Comparison of ENCODE assay signal across 8 mouse cellular contexts in the genomic region with DNA sequence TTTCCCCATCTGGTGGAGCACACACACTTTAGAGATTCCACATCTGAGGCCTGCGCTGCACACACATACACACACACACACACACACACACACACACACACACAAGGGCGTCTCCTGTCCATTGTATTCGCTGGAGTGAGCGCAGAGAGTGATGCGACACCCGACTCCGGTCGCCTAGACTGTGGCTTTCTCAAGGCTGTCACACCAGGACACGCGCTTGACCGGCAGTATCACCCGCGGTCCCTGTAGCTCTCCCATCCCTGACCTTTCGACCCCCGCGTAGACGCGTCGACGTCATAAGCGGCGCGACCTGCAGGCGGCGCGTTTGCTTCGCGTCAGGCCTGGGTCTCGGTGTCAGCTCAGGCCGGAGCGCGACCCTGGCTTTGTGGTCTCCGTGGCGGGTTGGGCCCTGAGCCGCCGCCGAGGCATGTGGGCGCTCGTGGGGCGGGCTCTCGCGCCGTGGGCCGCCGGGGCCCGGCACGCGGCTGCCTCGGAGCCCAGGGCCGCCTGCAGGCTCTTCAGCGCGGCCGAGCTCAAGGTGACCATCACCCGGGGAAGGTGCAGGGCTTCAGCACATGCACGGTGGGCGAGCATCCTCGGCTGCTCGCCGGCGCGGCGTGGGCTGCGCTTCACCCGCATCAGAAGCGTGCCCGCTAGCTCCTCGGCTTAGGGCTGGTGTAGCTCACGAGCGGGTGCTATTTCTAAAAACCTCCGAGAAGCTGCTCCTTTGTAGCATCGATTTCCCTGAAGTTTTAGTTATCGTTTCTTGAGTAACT. TPM values are rescaled to one million over a fixed set of nuclear protein-coding genes. Genes with fewer than 3 reads are reported as not detected.
A peak's percentile ranks its signal among the peaks of the same experiment; 100 is the strongest.
DNase-seq lines count a peak whose midpoint lies in the region; ATAC-seq and TF ChIP-seq lines count a peak whose summit lies in the region.

TSS of gene Guf1 (plus strand) at position 296 of the 776 bp plus-strand sequence.

- peaks cover 9 to 11% of the 10 kb centered on the region in 2 experiments for H3K36me3 ChIP-seq in MEL (ENCODE audit: control insufficient read depth in 1 of 2, insufficient read depth in 2 of 2, low read length in 2 of 2)
- H3K36me3 ChIP-seq in lung, embryonic 16.5 days (ENCODE audit: control insufficient read depth, insufficient read depth, low read length): 0 out of 2 replicates have a peak, but pooled peaks cover 2% of the 10 kb centered on the region

- peak within 1 kb of the TSS; percentile 73 to 96 for H3K4me3 ChIP-seq in MEL (ENCODE audit: control insufficient read depth in 1 of 2, insufficient read depth in 1 of 2, low read depth in 2 of 2, low read length in 2 of 2)
- H3K4me3 ChIP-seq in cerebellum, adult 2 months (replicated peaks; ENCODE audit: insufficient read depth, low read depth, low read length): peak within 1 kb of the TSS; percentile 93
- peak within 1 kb of the TSS; percentile 97 for H3K4me3 ChIP-seq in lung, embryonic 16.5 days (ENCODE audit: low read length)

- WGBS in cerebellum, adult 2 months: 1% methylated on average over 72 of the region's 72 CpGs
- WGBS in lung, embryonic 16.5 days: under 1% methylated on average over 72 of the region's 72 CpGs

- peaks cover 9% of the 10 kb centered on the region for H3K79me2 ChIP-seq in MEL (ENCODE audit: control insufficient read depth, insufficient read depth, low read length, poor library complexity)

- H3K4me1 ChIP-seq in MEL (ENCODE audit: control insufficient read depth in 1 of 2, insufficient read depth in 2 of 2, low read length in 2 of 2): peaks cover 0 to 2% of the 10 kb centered on the region in 2 experiments; a peak in 1 of 4 replicates
- no peaks in the 10 kb centered on the region; the same call in none of the 2 replicates for H3K4me1 ChIP-seq in cerebellum, adult 2 months (ENCODE audit: control insufficient read depth, insufficient read depth, low read length)
- H3K4me1 ChIP-seq in lung, embryonic 16.5 days (replicated peaks; ENCODE audit: control insufficient read depth, insufficient read depth, low read length): peaks cover 2% of the 10 kb centered on the region

- TF ChIP-seq CTCF in MEL (IDR thresholded peaks at IDR 0.05 in 2 of 3, conservative IDR thresholded peaks at IDR 0.05 in 1 of 3; ENCODE audit: control insufficient read depth in 1 of 3, insufficient read depth in 1 of 3, low read depth in 2 of 3, low read length in 3 of 3, poor library complexity in 1 of 3, severe bottlenecking in 1 of 3): no peak
- TF ChIP-seq CTCF in cerebellum, adult 2 months (IDR thresholded peaks at IDR 0.05; ENCODE audit: borderline replicate concordance, insufficient read depth, low read depth, low read length): no peak; the same call in 1 of the 2 replicates

- peak; percentile 91 to 96 for ATAC-seq in hematopoietic stem cell, adult 5-6 weeks (replicated peaks in 1 of 2; ENCODE audit: insufficient read depth in 1 of 2, low FRiP score in 2 of 2, low TSS enrichment in 1 of 2, low read depth in 1 of 2, poor library complexity in 2 of 2, severe bottlenecking in 2 of 2)
- ATAC-seq in lung, embryonic 16.5 days (ENCODE audit: low read depth): peak; percentile 95

- peak within 1 kb of the TSS; percentile 41 for H3K27ac ChIP-seq in MEL (ENCODE audit: control insufficient read depth, low read depth, low read length)
- peak within 1 kb of the TSS; percentile 87 for H3K27ac ChIP-seq in cerebellum, adult 2 months (ENCODE audit: insufficient read depth, low read length)
- peak within 1 kb of the TSS; percentile 61; the same call in 1 of the 2 replicates for H3K27ac ChIP-seq in lung, embryonic 16.5 days (ENCODE audit: low read length)

- H3K27me3 ChIP-seq in MEL (ENCODE audit: control insufficient read depth in 1 of 2, insufficient read depth in 2 of 2, low read length in 2 of 2): no peaks in the 10 kb centered on the region
- H3K27me3 ChIP-seq in cerebellum, adult 2 months (ENCODE audit: control insufficient read depth, insufficient read depth, low read length): no peaks in the 10 kb centered on the region
- no peaks in the 10 kb centered on the region for H3K27me3 ChIP-seq in lung, embryonic 16.5 days (ENCODE audit: control insufficient read depth, insufficient read depth, low read depth, low read length)

- peak; percentile 50 to 81; a peak in 3 of 4 replicates for TF ChIP-seq POLR2A in MEL (IDR thresholded peaks at IDR 0.05; ENCODE audit: control insufficient read depth in 1 of 2, insufficient read depth in 1 of 2, low read depth in 1 of 2, low read length in 2 of 2, poor library complexity in 1 of 2)
- TF ChIP-seq POLR2A in cerebellum, adult 2 months (IDR thresholded peaks at IDR 0.05; ENCODE audit: borderline replicate concordance, insufficient read depth, low read length): peak; percentile 89; the same call in 1 of the 2 replicates

- H3K4me2 ChIP-seq in lung, embryonic 16.5 days (ENCODE audit: low read depth, low read length): peak within 1 kb of the TSS; percentile 73

- DNase-seq in MEL (ENCODE audit: low read depth, low spot score): peak; percentile 88
- peak; percentile 97 to 99 for DNase-seq in cerebellum, adult 2 months
- peak; percentile 89 for DNase-seq in forelimb bud, embryonic 11.5 days (ENCODE audit: low read depth, low spot score)
- DNase-seq in layer of hippocampus, adult 9-10 months (ENCODE audit: low spot score): peak; percentile 89
- DNase-seq in ovary, postnatal 10 days (ENCODE audit: low spot score): peak; percentile 93
- peak; percentile 88 to 93 for DNase-seq in thymus, postnatal 10 days (ENCODE audit: low spot score in 2 of 2)

- TF ChIP-seq EP300 in MEL (IDR thresholded peaks at IDR 0.05; ENCODE audit: low read depth in 1 of 2, low read length in 2 of 2): peak in 1 of 2 experiments; percentile 29; a peak in 1 of 4 replicates

- H3K9me3 ChIP-seq in MEL (replicated peaks; ENCODE audit: insufficient read depth, low read length): no peaks in the 10 kb centered on the region
- H3K9me3 ChIP-seq in lung, embryonic 16.5 days (ENCODE audit: control insufficient read depth, low read length): no peaks in the 10 kb centered on the region

- H3K9ac ChIP-seq in MEL (ENCODE audit: control insufficient read depth, low read depth, low read length, poor library complexity, severe bottlenecking): peak within 1 kb of the TSS; percentile 87
- peak within 1 kb of the TSS; percentile 98 for H3K9ac ChIP-seq in lung, embryonic 16.5 days (ENCODE audit: low read length)

- TF ChIP-seq RAD21 in MEL (IDR thresholded peaks at IDR 0.05; ENCODE audit: low read depth, low read length): no peak

TF ChIP-seq in MEL, 35 proteins besides CTCF, POLR2A, EP300 and RAD21 (continues in another document):
- TF ChIP-seq HCFC1 (IDR thresholded peaks at IDR 0.05; ENCODE audit: low read depth, low read length) (peak; percentile 93), MXI1 (IDR thresholded peaks at IDR 0.05; ENCODE audit: low read depth, low read length) (peak; percentile 83), ETS1 (IDR thresholded peaks at IDR 0.05; ENCODE audit: low read depth, low read length) (peak; percentile 46; the same call in 1 of the 2 replicates), NELFE (IDR thresholded peaks at IDR 0.05; ENCODE audit: low read depth, low read length) (no peak; the same call in none of the 2 replicates), USF2 (IDR thresholded peaks at IDR 0.05; ENCODE audit: borderline replicate concordance in 1 of 2, insufficient read depth in 1 of 2, low read depth in 1 of 2, low read length in 2 of 2) (no peak), MYB (IDR thresholded peaks at IDR 0.05; ENCODE audit: low read depth, low read length) (no peak), GATA1 (IDR thresholded peaks at IDR 0.05; ENCODE audit: low read depth, low read length) (no peak), ZKSCAN1 (IDR thresholded peaks at IDR 0.05; ENCODE audit: low read depth, low read length) (no peak), MAFK (IDR thresholded peaks at IDR 0.05; ENCODE audit: borderline replicate concordance, low read depth, low read length) (no peak), CHD2 (IDR thresholded peaks at IDR 0.05; ENCODE audit: low read length) (no peak; the same call in 1 of the 2 replicates), MAX (IDR thresholded peaks at IDR 0.05; ENCODE audit: low read length) (peak; percentile 81), ZC3H11A (IDR thresholded peaks at IDR 0.05; ENCODE audit: low read depth, low read length) (peak; percentile 39), SIN3A (IDR thresholded peaks at IDR 0.05; ENCODE audit: low read length) (peak; percentile 66; the same call in 1 of the 2 replicates), CHD1 (IDR thresholded peaks at IDR 0.05; ENCODE audit: low read depth, low read length) (no peak), TBP (IDR thresholded peaks at IDR 0.05; ENCODE audit: low read depth, low read length) (peak; percentile 65; the same call in 1 of the 2 replicates), JUND (IDR thresholded peaks at IDR 0.05; ENCODE audit: low read depth, low read length) (no peak), POLR2AphosphoS2 (IDR thresholded peaks at IDR 0.05; ENCODE audit: low read length) (peak; percentile 64; the same call in 1 of the 2 replicates), ZNF384 (IDR thresholded peaks at IDR 0.05; ENCODE audit: low read depth, low read length) (no peak), SMC3 (IDR thresholded peaks at IDR 0.05; ENCODE audit: low read depth, low read length) (no peak), BHLHE40 (IDR thresholded peaks at IDR 0.05; ENCODE audit: borderline replicate concordance, low read depth, low read length) (no peak), MYC (IDR thresholded peaks at IDR 0.05; ENCODE audit: low read depth, low read length) (peak; percentile 56; the same call in 1 of the 2 replicates), RCOR1 (IDR thresholded peaks at IDR 0.05; ENCODE audit: low read depth, low read length) (no peak), TAL1 (IDR thresholded peaks at IDR 0.05; ENCODE audit: low read length) (no peak), NRF1 (IDR thresholded peaks at IDR 0.05; ENCODE audit: insufficient read depth, low read depth, low read length, poor library complexity, severe bottlenecking) (peak; percentile 17; the same call in 1 of the 2 replicates), E2F4 (IDR thresholded peaks at IDR 0.05; ENCODE audit: borderline replicate concordance, low read depth, low read length) (no peak), KAT2A (conservative IDR thresholded peaks at IDR 0.05; ENCODE audit: low read depth, low read length) (peak; percentile 78), MAZ (IDR thresholded peaks at IDR 0.05; ENCODE audit: low read depth, low read length) (peak; percentile 85; the same call in 1 of the 2 replicates), ZMIZ1 (IDR thresholded peaks at IDR 0.05; ENCODE audit: low read depth, low read length) (peak; percentile 76)

RNA-seq across cellular contexts. Expression of gene Guf1, which starts in this region (rescaled TPM):
- 16.9 and 19.1 TPM in 2 replicates for total RNA-seq in MEL (2012; rRNA removed)
- polyA plus RNA-seq in MEL (2012; ENCODE audit: insufficient read depth in 1 of 2, insufficient read length in 2 of 2, low read depth in 1 of 2, low replicate concordance in 2 of 2, missing spikeins in 1 of 2): 10 to 100 TPM in 1 of 2 experiments, not detected in 1; 21.2 TPM
- 29.3 and 30.7 TPM in 2 replicates for polyA plus RNA-seq in cerebellum, adult 2 months (2012; rRNA removed)
- total RNA-seq in hematopoietic stem cell, adult 5-6 weeks (2017): 65.2 and 65.8 TPM in 2 replicates
- polyA plus RNA-seq in lung, embryonic 16.5 days (2015; fragmentation: Nextera tagmentation; extraction: Ambion mirVana): 30.9 and 33.0 TPM in 2 replicates

Comparison
In these comparisons a context has a peak if more than half of its experiments do, and no peak if none do; other contexts are left out.
1. Peak in every context shown above with its lines: DNase-seq, ATAC-seq, H3K4me3 ChIP-seq and H3K27ac ChIP-seq.